Mouse (Mus musculus): ENCODE results near the gene Slco3a1. TPM values are rescaled to one million over a fixed set of nuclear protein-coding genes. Genes with fewer than 3 reads are reported as not detected.

Gene Slco3a1
- polyA plus RNA-seq, 1 experiment, result 1.2 TPM

GRCm38 (mm10) chr7:74459812-74460211, 94.8 kb downstream of the Slco3a1 start:
- no peaks in the 10 kb centered on the region for H3K36me3 ChIP-seq (ENCODE audit: control insufficient read depth, insufficient read depth, low read length, poor library complexity, severe bottlenecking)
- TF ChIP-seq EP300 (IDR thresholded peaks at IDR 0.05; ENCODE audit: insufficient read depth, low read depth, low read length), result no peak
- TF ChIP-seq CTCF (IDR thresholded peaks at IDR 0.05; ENCODE audit: low read depth, low read length), result no peak
- no peak for TF ChIP-seq POLR2A (IDR thresholded peaks at IDR 0.05; ENCODE audit: insufficient read depth, low read length)

GRCm38 (mm10) chr7:74459277-74459676, 95.3 kb downstream of the Slco3a1 start:
- H3K4me3 ChIP-seq (ENCODE audit: low read depth, low read length), result no peak overlapping the region
- H3K27ac ChIP-seq (ENCODE audit: insufficient read depth, low read length), result no peak overlapping the region
- no peaks in the 10 kb centered on the region for H3K36me3 ChIP-seq (ENCODE audit: control insufficient read depth, insufficient read depth, low read length, poor library complexity, severe bottlenecking)
- H3K9ac ChIP-seq (ENCODE audit: low read depth, poor library complexity, severe bottlenecking), result no peak overlapping the region
- no peaks in the 10 kb centered on the region for H3K27me3 ChIP-seq (ENCODE audit: control insufficient read depth, insufficient read depth, low read length, poor library complexity, severe bottlenecking)
- no peaks in the 10 kb centered on the region for H3K9me3 ChIP-seq (replicated peaks; ENCODE audit: control insufficient read depth, insufficient read depth, low read length, poor library complexity, severe bottlenecking)
- no peaks in the 10 kb centered on the region for H3K4me1 ChIP-seq (ENCODE audit: control insufficient read depth, insufficient read depth, low read length)
- TF ChIP-seq CTCF (IDR thresholded peaks at IDR 0.05; ENCODE audit: low read depth, low read length), result no peak
- no peak for TF ChIP-seq POLR2A (IDR thresholded peaks at IDR 0.05; ENCODE audit: insufficient read depth, low read length)
- TF ChIP-seq EP300 (IDR thresholded peaks at IDR 0.05; ENCODE audit: insufficient read depth, low read depth, low read length), result no peak

More at GRCm38 (mm10) chr7:74459812-74460211, 94.8 kb downstream of the Slco3a1 start:
- Histone ChIP-seq H3K27ac (ENCODE audit: insufficient read depth, low read length) (no peak overlapping the region), H3K4me1 (ENCODE audit: control insufficient read depth, insufficient read depth, low read length) (no peaks in the 10 kb centered on the region), H3K27me3 (ENCODE audit: control insufficient read depth, insufficient read depth, low read length, poor library complexity, severe bottlenecking) (no peaks in the 10 kb centered on the region), H3K4me3 (ENCODE audit: low read depth, low read length) (no peak overlapping the region), H3K9ac (ENCODE audit: low read depth, poor library complexity, severe bottlenecking) (no peak overlapping the region), H3K9me3 (replicated peaks; ENCODE audit: control insufficient read depth, insufficient read depth, low read length, poor library complexity, severe bottlenecking) (no peaks in the 10 kb centered on the region)

GRCm38 (mm10) chr7:74458475-74459221, 95.9 kb downstream of the Slco3a1 start:
- H3K9me3 ChIP-seq (replicated peaks; ENCODE audit: control insufficient read depth, insufficient read depth, low read length, poor library complexity, severe bottlenecking), result no peaks in the 10 kb centered on the region
- no peak overlapping the region for H3K27ac ChIP-seq (ENCODE audit: insufficient read depth, low read length)
- no peaks in the 10 kb centered on the region for H3K27me3 ChIP-seq (ENCODE audit: control insufficient read depth, insufficient read depth, low read length, poor library complexity, severe bottlenecking)
- no peak overlapping the region for H3K4me3 ChIP-seq (ENCODE audit: low read depth, low read length)
- H3K4me1 ChIP-seq (ENCODE audit: control insufficient read depth, insufficient read depth, low read length), result no peaks in the 10 kb centered on the region
- no peak overlapping the region for H3K9ac ChIP-seq (ENCODE audit: low read depth, poor library complexity, severe bottlenecking)
- no peaks in the 10 kb centered on the region for H3K36me3 ChIP-seq (ENCODE audit: control insufficient read depth, insufficient read depth, low read length, poor library complexity, severe bottlenecking)
- TF ChIP-seq EP300 (IDR thresholded peaks at IDR 0.05; ENCODE audit: insufficient read depth, low read depth, low read length), result no peak
- no peak for TF ChIP-seq CTCF (IDR thresholded peaks at IDR 0.05; ENCODE audit: low read depth, low read length)
- TF ChIP-seq POLR2A (IDR thresholded peaks at IDR 0.05; ENCODE audit: insufficient read depth, low read length), result no peak

GRCm38 (mm10) chr7:74457347-74457975, 97.1 kb downstream of the Slco3a1 start:
- no peak overlapping the region for H3K9ac ChIP-seq (ENCODE audit: low read depth, poor library complexity, severe bottlenecking)
- no peaks in the 10 kb centered on the region for H3K36me3 ChIP-seq (ENCODE audit: control insufficient read depth, insufficient read depth, low read length, poor library complexity, severe bottlenecking)
- no peak overlapping the region for H3K4me3 ChIP-seq (ENCODE audit: low read depth, low read length)
- H3K27me3 ChIP-seq (ENCODE audit: control insufficient read depth, insufficient read depth, low read length, poor library complexity, severe bottlenecking), result no peaks in the 10 kb centered on the region
- no peaks in the 10 kb centered on the region for H3K4me1 ChIP-seq (ENCODE audit: control insufficient read depth, insufficient read depth, low read length)
- no peaks in the 10 kb centered on the region for H3K9me3 ChIP-seq (replicated peaks; ENCODE audit: control insufficient read depth, insufficient read depth, low read length, poor library complexity, severe bottlenecking)
- TF ChIP-seq CTCF (IDR thresholded peaks at IDR 0.05; ENCODE audit: low read depth, low read length) (no peak), POLR2A (IDR thresholded peaks at IDR 0.05; ENCODE audit: insufficient read depth, low read length) (no peak), EP300 (IDR thresholded peaks at IDR 0.05; ENCODE audit: insufficient read depth, low read depth, low read length) (no peak)
- no peak overlapping the region for H3K27ac ChIP-seq (ENCODE audit: insufficient read depth, low read length)

GRCm38 (mm10) chr7:74456781-74457180, 97.8 kb downstream of the Slco3a1 start:
- Histone ChIP-seq H3K27ac (ENCODE audit: insufficient read depth, low read length) (no peak overlapping the region), H3K4me1 (ENCODE audit: control insufficient read depth, insufficient read depth, low read length) (no peaks in the 10 kb centered on the region), H3K9ac (ENCODE audit: low read depth, poor library complexity, severe bottlenecking) (no peak overlapping the region), H3K4me3 (ENCODE audit: low read depth, low read length) (no peak overlapping the region), H3K9me3 (replicated peaks; ENCODE audit: control insufficient read depth, insufficient read depth, low read length, poor library complexity, severe bottlenecking) (no peaks in the 10 kb centered on the region), H3K36me3 (ENCODE audit: control insufficient read depth, insufficient read depth, low read length, poor library complexity, severe bottlenecking) (no peaks in the 10 kb centered on the region), H3K27me3 (ENCODE audit: control insufficient read depth, insufficient read depth, low read length, poor library complexity, severe bottlenecking) (no peaks in the 10 kb centered on the region)
- TF ChIP-seq POLR2A (IDR thresholded peaks at IDR 0.05; ENCODE audit: insufficient read depth, low read length), result no peak

GRCm38 (mm10) chr7:74451047-74451446, 103.5 kb downstream of the Slco3a1 start:
- Histone ChIP-seq H3K9ac (ENCODE audit: low read depth, poor library complexity, severe bottlenecking) (no peak overlapping the region), H3K27ac (ENCODE audit: insufficient read depth, low read length) (no peak overlapping the region), H3K9me3 (replicated peaks; ENCODE audit: control insufficient read depth, insufficient read depth, low read length, poor library complexity, severe bottlenecking) (no peaks in the 10 kb centered on the region), H3K4me3 (ENCODE audit: low read depth, low read length) (no peak overlapping the region), H3K4me1 (ENCODE audit: control insufficient read depth, insufficient read depth, low read length) (no peaks in the 10 kb centered on the region), H3K27me3 (ENCODE audit: control insufficient read depth, insufficient read depth, low read length, poor library complexity, severe bottlenecking) (no peaks in the 10 kb centered on the region), H3K36me3 (ENCODE audit: control insufficient read depth, insufficient read depth, low read length, poor library complexity, severe bottlenecking) (no peaks in the 10 kb centered on the region)
- TF ChIP-seq CTCF (IDR thresholded peaks at IDR 0.05; ENCODE audit: low read depth, low read length), result no peak
- no peak for TF ChIP-seq POLR2A (IDR thresholded peaks at IDR 0.05; ENCODE audit: insufficient read depth, low read length)
- no peak for TF ChIP-seq EP300 (IDR thresholded peaks at IDR 0.05; ENCODE audit: insufficient read depth, low read depth, low read length)

Data from ES-Bruce4 (cell line).